Mouse (Mus musculus) left cerebral cortex, postnatal 25 days (tissue): ENCODE results near the gene Sept11. TPM values are rescaled to one million over a fixed set of nuclear protein-coding genes. Genes with fewer than 3 reads are reported as not detected.

ENCODE experiments used
- DNase-seq, 2 experiments: peaks; one replicate each; pipeline ENCODE4 v3.0.0; 2022; ENCODE audit warnings: low spot score in 2 of 2, mixed read lengths in 1 of 2
- intact Hi-C: fragments of 180-260 bp; cut with DNase I; formaldehyde crosslinking; loops from one replicate; pipeline ENCODE4 v1.15.1; 2025
- total RNA-seq, 2 experiments: library from RNA; stranded (reverse); gene quantifications; 2 replicates each; pipeline ENCODE4 v1.2.3; 2021

Gene Sept11
- total RNA-seq, 2 experiments from 2014 or later = 195 to 212 TPM

GRCm38 (mm10) chr5:93092147-93092781 lies 973 bp upstream of the Sept11 start:
- DNase-seq = peak; percentile 50 to 73
- intact Hi-C loops = loop anchor here (2.0 to 10.0 kb wide), 5 partner anchors 35 to 365 kb away; partner anchors contain the start of gene Ccng2

DNA sequence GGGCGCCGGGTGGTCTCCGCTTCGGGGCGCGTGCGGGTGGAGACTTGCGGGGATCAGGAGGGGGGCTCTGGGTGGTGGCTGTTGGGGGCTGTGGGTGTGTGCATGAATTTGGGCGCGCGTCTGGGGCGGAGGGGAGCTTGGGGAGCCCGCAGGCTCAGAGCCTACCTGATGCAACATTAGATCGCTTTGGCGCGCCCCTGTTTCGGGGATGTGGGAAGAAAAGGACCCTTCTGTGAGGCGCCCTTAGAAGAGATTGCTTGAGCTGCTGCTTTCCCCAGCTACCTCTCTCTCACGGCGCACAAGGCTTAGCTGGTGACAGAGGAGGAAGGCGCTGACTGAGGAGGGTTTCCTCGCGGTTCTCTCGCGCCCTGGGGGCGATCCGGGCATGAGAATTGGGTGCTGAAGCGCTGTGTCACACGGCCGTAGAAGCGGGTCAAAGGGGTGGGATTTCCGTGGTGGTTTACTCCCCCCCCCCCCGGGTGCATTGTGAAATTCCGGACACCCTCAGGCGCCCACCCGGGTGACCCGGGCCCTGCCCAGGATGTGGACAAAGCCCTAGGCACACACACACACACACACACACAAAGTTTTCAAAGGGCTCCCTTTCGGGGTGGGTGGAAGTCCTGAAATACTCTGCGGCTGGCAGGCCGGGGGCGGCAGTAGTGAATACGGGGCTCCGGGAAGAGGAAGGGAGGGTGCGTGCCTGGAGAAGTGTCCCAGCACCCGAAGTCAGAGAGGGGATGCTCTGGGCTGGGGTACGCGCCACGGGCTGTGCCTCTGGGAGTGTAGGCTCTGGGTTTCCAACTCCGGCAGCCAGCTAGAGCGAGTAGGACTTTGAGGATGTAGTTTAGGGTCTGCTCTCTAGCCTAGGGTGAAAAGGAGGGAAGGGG lies 646 bp downstream of the Sept11 start:
- intact Hi-C loops = loop anchor here (2.0 to 10.0 kb wide), 5 partner anchors 33 to 367 kb away; partner anchors contain the start of gene Ccng2
- peak; percentile 41 to 68 for DNase-seq

DNA sequence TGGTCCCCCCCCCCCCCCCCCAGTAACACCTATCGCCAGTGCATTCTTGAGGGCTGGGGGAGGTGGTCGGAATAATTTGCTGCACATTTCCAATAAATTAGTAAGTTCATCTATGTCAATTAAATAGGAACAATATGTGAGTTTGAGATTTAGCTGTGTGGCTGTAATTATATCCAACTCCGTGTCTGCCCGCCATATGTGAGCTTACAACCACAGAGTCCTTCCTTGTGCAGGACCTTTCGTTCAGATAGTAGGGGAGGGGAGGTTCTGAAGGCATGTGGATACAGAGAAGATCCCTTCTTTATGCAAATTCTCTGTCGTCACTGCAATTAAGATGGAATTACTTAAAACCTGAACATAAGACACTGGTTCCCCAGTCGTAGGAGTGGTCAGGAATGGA lies 2.1 kb downstream of the Sept11 start:
- intact Hi-C loops = loop anchor here (10.0 kb wide), 1 partner anchor 170 kb away; the partner anchor contains the start of gene Ccng2
- no peak for DNase-seq

DNA sequence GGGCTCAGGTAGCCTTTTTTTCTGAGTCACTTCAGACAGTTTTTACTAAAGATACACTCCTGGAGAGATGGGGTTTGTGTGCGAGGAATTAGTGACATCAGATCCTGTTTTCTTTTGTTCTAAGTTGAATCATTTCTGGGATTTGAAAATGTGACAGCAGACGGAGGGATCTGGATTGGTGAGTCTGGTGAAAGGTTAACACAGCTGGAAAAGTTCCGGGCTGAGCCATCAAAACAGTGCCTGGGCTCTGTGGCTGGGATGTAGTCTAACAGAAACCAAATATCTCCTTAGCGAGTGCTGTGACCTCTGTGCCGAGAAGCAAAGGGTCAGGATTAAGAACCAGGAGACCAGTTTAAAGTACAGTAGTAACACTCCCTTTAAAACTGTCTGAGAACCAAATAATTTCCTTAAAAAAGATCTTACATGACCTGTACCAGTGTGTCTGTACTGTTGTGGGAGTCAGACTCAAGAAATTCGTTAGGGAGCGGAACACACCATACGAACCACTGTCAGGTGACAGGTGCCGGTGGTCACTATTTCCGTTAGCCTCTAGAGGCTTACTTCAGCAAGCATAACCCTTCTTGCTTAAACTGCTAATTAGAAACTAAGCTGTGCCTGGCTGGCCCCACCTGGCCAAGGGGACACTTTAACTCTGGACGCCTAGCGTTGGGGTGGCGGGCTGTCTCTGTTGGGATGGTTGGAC lies 4.1 kb downstream of the Sept11 start:
- DNase-seq = no peak
- intact Hi-C loops = loop anchor here (10.0 kb wide), 1 partner anchor 167 kb away; the partner anchor contains the start of gene Ccng2

DNA sequence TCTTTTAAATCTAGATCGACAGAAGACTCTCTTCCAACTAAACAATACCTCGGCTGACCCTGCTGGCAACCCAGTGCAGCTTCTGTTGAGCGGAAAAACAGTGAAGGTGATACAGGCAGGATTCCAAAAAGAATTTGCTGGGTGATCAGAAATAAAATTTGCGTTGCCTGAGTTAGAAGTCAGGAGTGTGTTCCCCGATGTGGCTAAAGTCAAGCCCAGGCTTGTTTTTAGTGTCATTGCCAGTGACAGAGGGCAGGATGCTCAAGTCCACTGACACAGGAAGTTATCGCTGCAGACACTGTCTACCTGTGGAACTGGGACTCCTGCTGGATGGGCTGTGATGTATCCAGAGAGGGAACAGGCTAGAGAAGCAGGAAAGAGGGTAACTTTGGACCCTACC lies 5.0 kb downstream of the Sept11 start:
- intact Hi-C loops = loop anchor here (10.0 kb wide), 1 partner anchor 167 kb away; the partner anchor contains the start of gene Ccng2
- DNase-seq = no peak

DNA sequence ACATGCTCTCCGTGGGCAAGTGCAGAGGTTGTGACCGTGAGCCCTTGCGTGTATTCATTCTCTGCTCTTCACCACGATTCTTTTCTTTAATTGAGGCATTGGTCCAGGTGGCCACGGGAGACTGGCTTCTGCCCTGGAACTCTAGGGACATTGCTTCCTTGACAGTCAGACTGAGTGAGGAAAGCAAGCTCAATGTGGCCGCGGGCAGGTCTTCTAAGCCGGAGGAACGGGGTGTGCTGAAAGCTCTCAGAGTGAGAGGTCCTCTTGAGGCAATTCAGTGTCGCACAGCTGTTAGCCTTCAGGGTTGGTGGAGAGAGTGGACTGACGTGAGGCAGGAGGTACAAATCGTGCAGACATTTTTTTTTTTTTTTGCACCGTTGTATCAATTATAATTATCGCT lies 5.6 kb downstream of the Sept11 start:
- intact Hi-C loops = loop anchor here (10.0 kb wide), 1 partner anchor 166 kb away; the partner anchor contains the start of gene Ccng2
- no peak for DNase-seq

- no peak for DNase-seq
- intact Hi-C loops = no loop called here
Measured at GRCm38 (mm10) chr5:93100906-93101305, 7.7 kb downstream of the Sept11 start.

DNA sequence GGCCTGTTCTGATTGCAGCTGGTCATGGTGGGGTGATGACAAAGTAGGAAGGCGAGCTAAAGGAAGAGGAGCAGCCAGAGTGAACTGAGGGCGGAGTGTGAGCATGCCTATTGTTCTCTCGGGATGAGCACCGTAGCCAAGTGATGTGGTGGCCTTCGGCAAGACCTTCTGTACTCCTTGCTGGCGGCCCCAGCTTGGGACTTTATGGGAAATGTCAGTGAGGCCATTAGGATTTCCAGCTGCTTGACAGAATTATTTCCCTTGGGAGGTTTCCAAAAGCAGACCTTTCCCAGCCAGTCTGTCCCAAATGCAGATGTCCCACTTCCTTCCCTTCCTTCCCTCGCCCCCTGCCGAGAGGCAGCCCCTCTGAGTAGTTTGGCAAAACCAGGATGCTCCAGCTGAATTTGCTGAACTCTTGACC lies 8.1 kb downstream of the Sept11 start:
- intact Hi-C loops = no loop called here
- DNase-seq = no peak

DNA sequence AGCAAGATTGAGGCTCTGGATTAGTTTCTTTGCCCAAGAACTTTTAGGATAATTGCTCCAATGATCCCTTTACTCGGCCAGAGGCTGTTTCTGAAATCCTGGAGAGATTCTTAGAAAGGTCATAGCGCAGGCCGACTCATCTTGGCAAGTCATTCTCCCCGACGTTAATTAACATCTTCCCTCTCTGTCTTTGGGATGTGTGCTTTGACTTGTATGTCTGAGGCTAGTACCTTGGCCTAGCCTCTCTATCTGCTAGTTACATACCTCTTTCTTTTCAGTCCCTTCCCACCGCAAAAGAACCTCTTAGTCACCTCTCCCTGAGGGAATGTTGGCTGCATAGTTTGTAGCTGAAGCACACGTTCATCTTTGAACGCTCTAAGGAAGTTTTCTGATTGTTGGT lies 10.4 kb downstream of the Sept11 start:
- intact Hi-C loops = no loop called here
- DNase-seq = no peak

GRCm38 (mm10) chr5:93104987-93105823 lies 12.0 kb downstream of the Sept11 start:
- DNase-seq = no peak
- intact Hi-C loops = no loop called here

- intact Hi-C loops = no loop called here
- DNase-seq = no peak
Measured at GRCm38 (mm10) chr5:93106048-93106447, 12.8 kb downstream of the Sept11 start.

DNA sequence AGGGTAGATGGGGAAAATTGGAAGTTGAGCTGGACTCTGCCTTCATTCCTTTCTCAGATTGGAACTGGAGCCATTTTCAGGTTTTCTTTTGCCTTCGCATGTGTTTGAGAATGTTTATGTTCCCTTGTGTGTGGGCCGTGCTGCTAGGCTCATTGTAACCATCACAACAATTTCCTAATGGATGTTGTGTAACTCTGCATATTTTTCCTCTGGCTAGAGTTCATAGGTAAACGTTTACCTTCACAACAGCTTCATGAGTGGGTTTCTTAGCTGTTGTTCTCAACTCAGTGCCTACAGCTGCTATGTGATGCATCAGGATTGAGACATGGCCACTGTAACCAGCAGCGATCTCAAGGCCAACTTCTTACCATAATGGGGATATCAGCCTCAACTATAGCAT lies 15.5 kb downstream of the Sept11 start:
- intact Hi-C loops = no loop called here
- no peak for DNase-seq

DNA sequence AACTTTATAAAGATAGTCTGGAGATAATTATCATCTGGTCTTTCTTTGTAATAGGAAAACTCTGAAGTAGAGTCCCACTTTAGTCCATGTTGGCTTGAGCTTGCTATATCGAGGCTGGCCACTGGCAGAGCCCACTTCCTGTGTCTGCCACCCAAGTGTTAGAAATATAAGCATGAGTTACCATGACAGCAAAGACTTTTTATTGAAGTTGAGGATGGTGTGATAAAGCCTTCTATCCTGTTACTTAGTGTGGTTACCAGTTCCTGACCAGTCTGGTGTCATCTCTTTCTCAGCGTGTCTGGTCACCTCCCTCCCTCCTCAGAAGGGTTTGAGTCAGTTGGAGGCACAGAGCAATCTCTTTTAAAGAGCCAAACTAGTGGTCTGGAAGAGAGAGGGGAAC lies 16.3 kb downstream of the Sept11 start:
- DNase-seq = no peak
- intact Hi-C loops = no loop called here

DNA sequence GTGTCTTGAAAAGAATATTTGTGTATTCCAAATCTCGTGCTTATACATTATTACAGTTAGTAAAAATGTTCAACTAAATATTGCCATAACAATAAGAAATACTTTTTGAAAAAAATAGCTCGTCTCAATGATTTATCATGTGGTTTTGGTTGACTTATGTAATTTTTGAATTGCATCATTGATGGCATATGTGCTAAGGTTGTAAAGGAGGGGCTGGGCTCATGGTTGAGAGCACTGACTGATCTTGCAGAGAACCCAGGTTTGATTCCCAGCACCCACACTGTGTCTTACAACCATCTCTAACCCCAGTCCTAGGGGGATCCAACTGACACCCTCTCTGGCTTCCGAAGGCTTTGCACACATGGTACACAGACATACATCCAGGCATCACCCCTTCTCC lies 19.1 kb downstream of the Sept11 start:
- DNase-seq = no peak
- intact Hi-C loops = no loop called here

DNA sequence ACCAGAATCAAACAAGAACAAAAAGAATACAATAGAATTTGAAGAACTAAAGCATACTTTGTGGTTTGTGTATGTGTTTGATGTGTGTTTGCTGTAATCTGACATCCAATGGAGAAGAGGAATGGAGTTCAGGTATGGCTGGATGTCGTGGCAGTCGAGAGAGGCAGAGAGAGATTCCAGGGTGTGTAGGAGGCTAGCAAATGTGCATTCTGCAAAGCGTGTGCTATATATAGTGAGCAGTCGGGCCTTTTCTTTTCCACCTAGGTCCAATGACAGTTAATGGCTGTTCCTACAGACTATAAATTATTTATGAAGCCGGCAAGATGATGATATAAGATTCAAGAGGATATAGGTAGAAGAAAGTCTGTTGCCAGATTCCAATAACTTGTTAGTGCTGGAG lies 20.3 kb downstream of the Sept11 start:
- peak in 1 of 2 experiments; percentile 43 for DNase-seq
- intact Hi-C loops = no loop called here

DNA sequence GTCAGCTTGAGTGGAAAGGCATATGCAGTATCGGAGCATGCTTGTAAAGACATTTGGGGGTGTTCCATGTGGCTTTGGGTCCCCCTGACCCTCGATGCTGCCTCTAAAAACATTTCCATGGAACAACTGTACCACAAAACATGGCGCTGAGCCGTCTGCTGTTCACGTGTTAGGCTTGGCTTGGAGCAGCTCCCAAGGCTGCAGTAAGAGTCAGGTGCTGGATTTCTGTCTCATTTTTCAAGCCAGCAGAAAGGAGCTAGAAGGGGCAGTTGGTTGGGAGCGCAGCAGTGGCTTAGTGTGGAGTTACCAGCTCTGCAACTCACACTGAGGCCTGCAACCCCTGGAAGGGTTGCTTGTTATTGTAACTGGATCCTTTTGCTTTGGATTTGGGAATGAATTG lies 21.3 kb downstream of the Sept11 start:
- no peak for DNase-seq

GRCm38 (mm10) chr5:93115059-93115458 lies 21.8 kb downstream of the Sept11 start:
- no peak for DNase-seq
- intact Hi-C loops = no loop called here

More for the DNA sequence above, 21.3 kb downstream of the Sept11 start:
- intact Hi-C loops = no loop called here

DNA sequence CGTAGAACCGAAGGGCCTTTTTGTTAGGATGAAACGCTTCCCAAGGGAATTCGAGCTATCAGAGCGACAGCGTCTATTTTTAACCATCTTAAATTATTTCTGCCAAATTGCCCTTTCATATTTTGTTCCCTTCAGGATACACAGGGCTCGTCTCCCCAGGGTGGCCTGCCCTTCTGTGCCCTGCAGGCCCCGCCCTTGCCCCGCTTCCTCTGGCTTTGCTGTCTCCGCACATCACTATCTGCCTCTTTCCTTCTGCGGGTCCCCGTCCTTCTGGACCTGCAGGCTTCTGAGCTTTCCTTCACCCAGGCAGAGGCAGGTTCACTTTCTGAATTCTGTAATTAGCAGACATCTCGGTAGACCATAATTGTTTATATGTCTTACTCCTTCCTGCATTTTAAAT lies 22.6 kb downstream of the Sept11 start:
- DNase-seq = no peak
- intact Hi-C loops = no loop called here

DNA sequence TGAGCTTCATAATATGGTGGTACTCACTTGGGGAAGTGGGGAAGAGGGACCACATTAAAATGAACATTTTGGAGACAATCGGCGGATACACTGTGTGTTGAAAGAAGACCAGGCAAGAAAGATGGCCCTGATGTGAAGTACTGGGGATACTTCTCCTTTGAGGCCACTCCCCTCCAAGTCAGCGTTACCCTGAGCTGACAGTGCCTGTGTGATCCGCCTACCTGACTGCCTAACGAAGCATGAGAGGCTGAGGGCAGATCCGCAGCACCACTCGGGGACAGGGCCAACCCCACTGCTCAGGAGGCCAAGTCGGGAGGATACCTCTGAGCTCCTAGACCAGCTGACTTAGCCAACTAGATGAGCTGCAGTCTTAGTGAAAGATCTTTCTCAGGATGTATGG lies 24.4 kb downstream of the Sept11 start:
- no peak for DNase-seq
- intact Hi-C loops = no loop called here
